Mouse (Mus musculus): ENCODE measurements around the gene Dync2li1.

- TF ChIP-seq CTCF (IDR thresholded peaks at IDR 0.05; ENCODE audit: low read depth, low read length) = no peak
- TF ChIP-seq POLR2A (IDR thresholded peaks at IDR 0.05; ENCODE audit: borderline replicate concordance, low read depth, low read length) = no peak
Measured at GRCm38 (mm10) chr17:84653544-84653943, 27.2 kb downstream of the Dync2li1 start.

Data from bone marrow macrophage, adult 2 months (primary cell).